Mouse (Mus musculus) embryo, embryonic 11 days (tissue): ENCODE data around the gene Gm44790.

ENCODE experiments used
- DNase-seq: peaks from one replicate; pipeline ENCODE4 v3.0.0-alpha.2; 2015

The Gm44790 gene

DNA sequence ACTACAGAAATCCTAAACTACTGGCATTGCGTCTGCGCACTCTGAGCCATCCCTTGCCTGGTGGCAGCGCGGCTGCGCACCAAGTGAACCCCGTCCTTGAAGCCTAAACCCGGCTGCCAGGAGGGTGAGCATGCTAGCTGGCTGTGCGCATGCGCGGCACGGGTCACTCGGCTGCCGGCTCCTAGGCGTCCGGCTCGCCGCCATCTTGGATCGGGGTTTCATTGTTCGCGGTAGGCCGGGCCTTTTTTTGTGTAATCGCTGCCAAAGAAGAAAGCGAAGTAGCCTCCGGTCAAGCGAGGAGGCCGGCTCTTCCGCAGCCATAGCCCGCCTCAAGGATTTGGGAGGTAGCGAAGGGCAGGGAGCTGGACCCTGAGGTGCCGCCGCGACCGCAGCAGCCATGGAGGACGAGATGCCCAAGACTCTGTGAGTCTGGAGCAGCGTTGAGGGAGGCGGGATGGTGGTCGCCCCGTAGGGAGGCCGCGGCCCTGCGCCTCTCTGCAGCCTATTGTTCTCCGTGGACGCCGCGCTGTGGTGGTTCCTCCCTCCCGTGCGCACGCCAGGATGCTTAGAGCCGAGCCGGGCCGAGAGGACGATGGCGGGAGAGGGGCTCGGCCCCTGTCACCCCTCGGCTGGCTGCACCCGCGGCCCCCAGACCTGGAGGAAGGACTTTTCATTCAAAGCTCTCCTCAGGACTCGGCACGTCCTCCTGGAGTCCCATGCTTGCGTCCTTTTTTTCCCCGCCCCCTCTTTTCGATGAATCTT lies 22.2 kb upstream of the Gm44790 start, which contains the start of gene Tia1:
Gene Tia1 (plus strand): TSS at position 120 of the 762 bp plus-strand sequence.
- peak; percentile 99 for DNase-seq

DNA sequence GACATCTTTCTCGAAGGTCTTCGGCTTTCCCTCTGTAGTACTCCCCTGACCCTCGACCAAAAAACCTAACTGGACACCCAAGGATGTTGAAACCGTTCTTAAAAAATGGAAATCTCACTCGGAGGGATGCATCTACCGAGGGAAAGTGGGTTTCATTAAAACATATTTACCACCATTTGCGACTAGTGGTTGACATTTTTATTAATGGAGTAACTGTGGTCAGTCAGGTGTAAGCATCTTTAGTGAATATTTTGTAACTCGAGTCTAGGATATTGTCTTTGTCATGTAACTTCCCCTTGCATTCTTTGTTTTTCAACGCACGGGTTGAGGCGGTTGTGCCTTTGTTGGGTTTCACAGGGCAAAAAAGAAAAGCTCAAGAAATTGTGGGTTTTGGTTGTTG lies 21.5 kb upstream of the Gm44790 start:
- DNase-seq: peak; percentile 46

DNA sequence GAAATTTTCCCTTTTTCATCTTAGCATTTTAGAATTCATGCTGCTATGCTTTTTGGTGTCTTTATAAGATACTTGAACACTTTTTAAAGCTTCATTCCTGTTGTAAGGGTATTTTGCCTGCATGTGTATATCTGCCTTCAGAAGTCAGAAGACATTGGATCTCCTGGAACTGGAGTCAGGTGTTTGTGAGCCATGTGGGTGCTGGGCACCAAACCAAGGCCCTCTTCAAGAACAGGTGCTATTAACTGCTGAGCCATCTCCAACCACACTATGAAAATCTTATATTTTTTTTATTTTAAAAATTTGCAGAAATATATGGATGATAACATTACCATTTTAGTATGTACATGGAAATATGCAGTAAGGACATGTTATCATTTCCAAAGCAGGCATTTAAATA lies 20.2 kb upstream of the Gm44790 start:
- DNase-seq: no peak

DNA sequence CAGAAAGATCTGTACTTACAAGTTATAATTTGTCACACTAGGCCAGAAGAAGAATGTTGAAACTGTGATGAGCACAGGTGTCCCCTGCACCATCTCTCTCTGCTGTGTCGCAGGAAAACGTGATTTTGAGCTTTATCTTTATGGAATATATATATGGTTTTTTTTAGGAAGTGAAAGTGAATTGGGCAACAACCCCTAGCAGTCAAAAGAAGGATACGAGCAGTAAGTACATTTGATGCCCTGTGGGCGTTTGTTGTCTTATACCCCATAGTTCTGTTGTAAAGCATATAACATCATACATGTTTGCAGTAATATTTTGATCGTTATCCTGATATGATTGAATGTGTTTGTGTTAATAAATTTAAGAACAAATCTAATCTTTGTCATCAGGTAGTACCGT lies 7.7 kb upstream of the Gm44790 start:
- DNase-seq: no peak

DNA sequence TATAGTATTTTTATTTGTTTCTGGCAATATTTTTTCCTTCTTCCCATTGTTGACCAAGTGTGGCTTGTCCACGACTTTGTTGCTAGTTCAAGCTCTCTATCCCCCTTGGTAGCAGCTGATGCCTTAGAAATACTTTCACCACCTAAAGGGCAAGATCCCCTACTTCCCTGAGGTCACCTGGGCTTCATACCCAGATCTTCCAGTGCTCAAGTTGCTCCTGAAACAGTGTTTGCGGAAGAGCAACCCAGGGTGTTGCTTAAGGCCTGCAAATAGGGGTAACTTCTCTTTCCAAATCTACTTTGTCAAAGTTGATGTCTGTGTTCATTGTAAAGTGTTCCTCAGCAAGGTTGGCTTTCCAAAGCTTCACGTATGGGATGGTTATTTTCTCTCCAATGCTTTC lies 7.2 kb upstream of the Gm44790 start:
- no peak for DNase-seq

DNA sequence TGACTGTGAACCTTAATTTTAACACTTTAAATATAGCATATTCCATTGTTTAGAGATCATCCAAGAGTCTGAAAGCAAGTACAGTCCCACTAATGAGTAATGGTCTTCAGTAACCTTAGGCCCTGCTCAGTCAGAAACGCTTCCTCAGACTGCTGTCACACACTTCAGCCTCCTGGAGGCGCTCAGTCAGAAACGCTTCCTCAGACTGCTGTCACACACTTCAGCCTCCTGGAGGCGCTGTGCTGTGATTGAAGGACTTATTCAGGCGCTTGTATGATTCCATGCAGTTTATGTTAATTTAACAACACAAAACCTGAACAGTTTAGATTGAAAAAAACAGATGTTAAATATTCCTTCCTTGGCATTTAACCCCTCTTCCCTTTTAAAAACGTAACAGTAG lies 6.0 kb upstream of the Gm44790 start:
- peak; percentile 44 for DNase-seq

DNA sequence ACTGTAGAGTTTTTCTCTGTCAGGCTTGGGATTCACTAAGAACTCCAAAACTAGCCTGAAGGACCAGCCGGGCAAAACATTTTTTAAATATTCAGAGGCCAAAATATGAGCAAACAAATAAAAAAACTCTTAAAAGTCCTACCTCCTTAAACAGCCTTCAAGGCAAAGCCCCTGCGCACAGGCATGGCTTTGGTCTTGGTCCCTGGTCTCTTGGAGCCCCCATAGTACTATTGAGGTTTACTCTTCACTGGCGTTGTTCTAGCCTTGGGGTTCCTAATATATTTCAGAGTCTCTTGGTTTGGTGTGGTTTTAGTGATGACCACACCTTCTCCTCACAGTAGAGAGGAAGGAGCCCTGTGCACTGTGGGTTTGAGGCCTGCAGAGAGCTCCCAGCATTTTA lies 5.1 kb downstream of the Gm44790 start:
- DNase-seq: no peak

DNA sequence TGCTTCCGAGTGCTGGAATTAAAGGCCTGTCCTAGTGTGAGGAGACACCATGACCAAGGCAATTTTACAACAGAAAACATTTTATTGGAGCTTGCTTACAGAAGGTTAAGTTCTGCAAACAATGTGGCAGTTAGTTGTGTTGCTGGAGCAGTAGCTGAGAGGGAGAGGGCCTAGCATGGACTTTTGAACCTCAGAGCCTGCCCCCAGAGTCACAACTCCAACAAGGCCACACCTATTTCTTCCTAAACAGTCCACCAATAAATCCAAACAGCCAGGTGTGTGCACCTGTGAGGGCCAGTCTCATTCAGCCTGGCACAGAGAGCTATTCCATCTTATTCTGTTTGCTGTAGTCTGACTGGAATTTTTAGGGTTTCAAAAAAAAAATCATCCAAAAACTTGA lies 7.2 kb downstream of the Gm44790 start:
- DNase-seq: no peak

DNA sequence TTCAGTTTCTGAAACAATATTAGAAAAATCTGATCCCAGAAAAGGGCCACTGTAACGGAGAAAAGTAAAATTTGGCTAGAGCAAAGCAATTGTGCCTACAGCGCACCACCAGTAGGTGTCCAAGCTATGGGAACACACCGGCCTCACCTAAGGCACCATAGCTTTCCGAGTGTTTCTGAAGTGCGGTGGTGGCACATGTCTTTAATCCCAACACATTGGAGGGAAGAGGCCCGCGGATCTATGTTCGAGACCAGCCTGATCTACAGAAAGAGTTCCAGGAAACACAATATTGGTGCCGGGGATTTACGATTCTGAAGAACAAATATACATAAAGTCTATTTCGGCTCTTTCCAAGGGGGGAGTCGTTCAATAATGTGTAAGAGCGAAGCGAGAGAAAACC lies 11.3 kb downstream of the Gm44790 start:
- peak; percentile 75 for DNase-seq

DNA sequence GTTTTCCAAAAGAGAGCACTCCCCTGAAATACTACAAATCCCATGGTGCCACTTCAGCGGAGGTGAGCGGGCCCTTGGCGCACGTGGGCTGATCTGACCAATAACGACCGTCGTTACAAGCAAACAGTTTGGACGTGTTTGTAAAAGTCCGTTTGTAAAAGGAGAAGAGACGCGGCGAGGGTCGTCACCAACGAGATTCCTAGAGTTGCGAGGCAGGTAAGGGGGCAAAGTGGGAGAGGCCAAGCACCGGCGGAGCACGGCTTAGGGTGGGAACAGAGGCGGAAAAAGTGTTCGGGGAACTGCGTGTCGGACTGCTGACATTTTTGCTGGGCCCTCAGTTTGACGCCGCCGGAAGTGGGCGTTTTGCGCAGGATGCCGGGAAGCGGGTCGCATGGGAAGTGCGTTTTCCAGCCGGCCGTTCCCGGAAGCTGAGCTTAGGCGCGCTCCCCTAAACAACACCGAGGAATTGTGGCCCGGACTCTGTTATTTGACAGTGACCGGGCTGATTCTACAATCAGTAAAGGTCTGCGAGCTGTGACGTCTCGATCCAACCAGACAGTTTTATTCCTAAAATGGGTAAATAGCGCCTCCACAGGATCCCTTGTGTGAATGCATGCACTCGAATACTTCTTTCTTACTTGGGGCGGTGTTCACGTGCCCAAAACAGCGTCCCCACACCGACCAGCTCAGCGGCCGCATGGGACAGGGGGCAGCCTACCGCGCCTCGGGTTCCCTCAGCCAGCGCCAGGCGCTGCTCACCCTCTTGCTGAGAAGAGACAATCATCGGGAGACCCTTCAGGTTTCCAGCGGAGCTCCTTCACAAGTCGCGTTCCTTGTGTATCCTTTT lies 12.0 kb downstream of the Gm44790 start, which contains the start of gene C87436:
Gene C87436 (plus strand): TSS at position 103 of the 847 bp plus-strand sequence.
- DNase-seq: peak; percentile 97

DNA sequence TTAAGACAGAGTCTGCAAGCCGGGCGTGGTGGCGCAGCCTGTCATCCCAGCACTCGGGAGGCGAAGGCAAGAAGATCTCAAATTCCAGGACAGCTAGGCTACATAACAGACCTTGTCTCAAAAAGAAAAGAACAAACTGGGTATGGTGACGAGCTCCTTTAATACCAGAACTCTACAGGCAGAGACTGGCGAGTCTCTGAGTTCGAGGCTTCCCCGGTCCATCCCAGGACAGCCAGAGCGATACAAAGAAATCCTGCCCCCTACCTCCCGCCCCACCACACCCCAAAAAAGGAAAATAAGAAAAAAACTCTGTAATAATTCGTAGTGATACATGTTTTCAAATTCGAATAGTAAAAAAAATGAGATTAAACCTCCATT lies 12.7 kb downstream of the Gm44790 start:
- DNase-seq: no peak

DNA sequence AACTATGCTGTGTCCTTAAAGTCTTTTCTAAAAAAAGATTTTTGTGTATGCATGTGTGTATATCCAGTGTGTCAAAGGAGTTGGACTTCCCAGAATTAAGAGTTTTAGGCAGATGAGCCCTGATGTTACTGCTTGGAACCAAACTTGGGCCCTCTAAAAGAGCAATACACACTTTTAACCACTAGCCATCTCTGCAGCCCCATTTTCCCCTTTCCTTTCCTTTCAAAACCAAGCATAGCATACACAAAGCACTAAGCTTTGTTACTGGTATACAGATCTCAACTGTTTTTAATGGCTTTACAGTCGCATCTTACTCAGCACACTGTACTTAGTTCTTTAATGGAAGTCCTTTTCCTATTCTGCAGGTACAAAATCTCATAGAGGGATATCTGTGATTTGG lies 13.1 kb downstream of the Gm44790 start:
- DNase-seq: no peak

DNA sequence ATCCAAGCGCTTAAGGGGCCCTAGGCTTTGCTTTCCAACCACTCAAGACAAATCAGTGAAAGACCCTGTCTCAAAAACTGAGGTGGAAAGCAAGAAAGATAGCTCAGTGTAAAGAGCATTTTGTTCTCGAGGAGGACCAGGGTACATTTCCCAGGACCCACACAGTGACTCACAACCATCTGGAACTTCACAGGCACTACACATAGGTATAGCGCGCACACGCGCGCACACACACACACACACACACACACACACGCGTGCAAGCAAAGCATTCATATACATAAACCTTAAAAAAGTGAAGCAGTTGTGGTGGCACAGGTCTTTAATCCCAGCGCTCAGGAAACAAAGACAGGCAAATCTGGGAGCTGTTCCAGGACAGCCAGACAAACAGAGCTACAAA lies 15.1 kb downstream of the Gm44790 start:
- no peak for DNase-seq

DNA sequence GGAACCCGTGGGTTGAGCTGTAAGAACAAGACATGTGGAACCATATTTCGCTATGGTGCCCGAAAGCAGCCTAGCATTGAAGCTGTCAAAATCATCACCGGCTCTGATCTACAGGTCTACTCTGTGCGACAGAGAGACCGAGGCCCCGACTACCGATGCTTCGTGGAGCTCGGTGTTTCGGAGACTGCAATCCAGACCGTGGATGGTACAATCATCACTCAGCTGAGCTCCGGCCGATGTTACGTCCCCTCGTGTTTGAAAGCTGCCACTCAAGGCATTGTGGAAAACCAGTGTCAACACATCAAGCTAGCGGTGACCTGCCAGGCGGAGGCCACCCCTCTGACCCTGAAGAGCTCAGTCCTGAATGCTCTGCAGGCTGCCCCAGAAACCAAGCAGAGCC lies 19.1 kb downstream of the Gm44790 start:
- DNase-seq: no peak

DNA sequence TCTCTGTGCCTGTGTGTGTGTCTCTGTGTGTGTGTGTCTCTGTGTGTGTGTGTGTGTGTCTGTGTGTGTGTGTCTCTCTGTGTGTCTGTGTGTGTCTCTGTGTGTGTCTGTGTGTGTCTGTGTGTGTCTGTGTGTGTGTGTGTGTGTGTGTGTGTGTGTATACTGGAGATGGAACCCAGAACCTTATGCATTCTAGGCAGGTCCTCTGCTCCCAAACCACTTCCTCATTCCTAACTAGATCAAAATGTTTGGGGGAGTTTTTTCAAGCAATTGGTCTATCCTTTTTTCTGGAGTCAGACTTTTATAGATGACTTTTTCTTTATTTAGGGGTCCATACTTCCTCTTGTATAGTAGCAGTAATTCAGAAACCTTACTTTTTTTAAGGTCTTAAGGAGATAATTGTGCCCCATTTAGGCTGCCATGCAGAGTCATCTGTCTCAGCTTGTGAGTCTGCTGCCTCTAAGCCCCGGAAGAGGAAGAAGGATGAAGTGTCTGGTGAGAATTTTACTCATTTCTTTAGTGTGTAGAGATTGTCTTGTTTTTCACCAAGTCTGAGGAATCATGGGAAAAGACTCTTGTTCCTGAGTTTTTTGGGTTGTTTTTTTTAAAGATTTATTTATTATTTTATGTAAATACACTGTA lies 20.6 kb downstream of the Gm44790 start:
- DNase-seq: no peak

DNA sequence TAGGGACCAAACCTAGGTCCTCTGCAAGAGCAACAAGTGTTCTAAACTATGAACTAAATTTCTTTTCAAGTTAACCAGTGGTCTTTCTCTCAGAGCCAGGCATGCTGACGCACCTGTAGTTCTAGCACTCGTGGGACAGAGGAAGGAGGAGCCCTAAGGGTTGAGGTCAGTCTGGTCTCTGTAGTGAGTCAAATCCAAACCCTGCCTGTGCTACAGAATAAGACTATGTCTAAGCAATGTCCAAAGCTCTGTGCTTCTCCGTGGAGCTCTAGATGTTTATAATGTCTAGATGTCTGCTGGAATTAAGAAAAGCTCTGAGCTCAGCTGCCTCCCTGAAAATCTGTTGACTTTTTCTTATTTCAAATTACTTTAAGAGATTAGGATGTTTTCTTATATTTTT lies 30.3 kb downstream of the Gm44790 start:
- DNase-seq: no peak

DNA sequence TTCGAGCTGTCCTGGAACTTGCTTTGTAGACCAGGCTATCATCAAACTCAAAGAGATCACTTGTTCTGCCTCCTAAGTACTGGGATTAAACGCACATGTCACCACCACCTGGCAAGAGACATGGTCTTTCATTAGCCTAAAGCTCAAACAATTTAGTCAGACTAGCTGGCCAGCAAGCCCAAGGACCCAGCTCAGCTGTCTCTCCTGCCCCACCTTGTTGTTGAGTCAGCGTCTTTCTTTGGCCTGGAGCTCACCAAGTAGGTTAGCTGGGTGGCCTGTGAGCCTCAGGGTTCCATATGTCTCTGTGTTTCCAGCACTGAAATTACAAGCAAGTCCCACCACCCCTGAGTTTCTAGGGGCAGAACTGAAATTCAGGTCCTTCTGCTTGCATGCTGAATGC lies 36.6 kb downstream of the Gm44790 start:
- DNase-seq: no peak

DNA sequence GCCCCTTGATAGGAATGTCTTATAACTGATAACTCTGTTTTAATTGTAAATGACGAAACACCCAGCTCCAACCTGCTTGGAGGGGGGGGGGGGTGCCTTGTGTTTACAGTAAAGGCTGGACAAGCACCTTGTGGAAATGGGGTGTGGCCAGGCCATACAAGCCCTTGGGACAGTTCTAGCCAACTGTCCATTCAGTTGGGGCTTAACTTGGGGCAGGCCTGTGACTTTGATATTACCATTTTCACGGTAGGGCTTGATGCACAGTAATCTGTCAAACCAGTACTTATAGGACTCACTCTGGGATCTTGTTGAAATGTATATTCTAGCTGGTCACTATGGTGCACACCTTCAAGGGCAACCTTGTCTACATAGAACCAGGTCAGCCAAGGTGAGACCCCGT lies 44.9 kb downstream of the Gm44790 start:
- DNase-seq: no peak

DNA sequence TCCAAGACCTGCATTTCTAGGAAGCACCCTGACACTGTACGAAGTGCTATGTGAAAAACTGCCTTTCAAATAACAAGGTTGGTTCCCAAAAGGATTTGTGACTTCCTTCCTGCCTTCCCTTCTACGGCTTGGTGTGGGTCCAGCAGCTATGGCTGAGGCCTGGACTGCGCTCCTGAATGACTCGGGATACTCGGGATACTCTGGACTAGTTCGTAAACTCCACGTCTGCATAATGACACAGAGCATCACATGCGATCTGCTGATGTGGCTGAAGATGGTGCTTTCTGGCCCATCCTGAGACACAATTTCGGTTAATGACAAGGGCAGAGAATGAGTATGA lies 45.3 kb downstream of the Gm44790 start:
- DNase-seq: no peak

DNA sequence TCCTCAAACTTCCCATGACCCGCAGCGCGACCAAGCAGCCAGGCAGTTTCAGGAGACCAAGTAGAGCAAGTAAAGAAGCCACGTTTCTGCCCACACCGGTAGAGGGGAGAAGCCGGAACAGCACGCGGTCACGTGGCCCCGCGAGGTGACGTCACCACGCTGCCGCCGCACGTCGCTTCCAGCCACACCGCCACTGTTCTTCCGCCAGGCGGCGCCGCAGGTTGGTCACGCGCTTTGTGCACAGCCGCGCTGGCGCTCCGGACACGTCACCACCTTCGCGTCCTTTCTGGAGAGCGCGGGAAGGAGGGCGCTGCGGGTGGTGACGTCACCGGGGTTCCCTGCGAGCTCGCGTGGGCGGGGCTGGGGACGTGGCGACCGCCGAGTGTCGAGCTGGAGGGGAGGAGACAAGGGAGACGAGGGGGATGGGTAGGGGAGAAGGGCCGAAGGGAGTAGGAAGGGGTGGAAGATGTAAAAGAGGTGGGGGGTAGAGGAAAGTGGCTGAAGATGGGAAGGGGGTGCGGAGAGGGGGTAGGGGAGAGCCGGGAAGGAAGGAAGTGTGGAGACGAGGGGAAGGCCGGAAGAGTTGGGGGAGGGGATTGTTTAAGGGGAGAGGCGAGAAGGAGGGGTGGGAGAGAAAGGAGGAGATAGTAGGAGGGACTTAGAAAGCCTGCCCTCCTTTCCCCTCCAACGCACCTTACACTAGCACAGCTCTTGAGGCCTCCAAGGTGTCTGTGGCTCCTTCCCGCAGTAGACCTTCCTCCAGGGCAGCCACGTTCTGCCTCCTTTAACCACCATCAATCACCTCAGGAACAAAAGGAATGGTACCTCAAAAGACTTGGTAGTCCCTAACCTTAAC lies 45.9 kb downstream of the Gm44790 start:
- peak; percentile 100 for DNase-seq

DNA sequence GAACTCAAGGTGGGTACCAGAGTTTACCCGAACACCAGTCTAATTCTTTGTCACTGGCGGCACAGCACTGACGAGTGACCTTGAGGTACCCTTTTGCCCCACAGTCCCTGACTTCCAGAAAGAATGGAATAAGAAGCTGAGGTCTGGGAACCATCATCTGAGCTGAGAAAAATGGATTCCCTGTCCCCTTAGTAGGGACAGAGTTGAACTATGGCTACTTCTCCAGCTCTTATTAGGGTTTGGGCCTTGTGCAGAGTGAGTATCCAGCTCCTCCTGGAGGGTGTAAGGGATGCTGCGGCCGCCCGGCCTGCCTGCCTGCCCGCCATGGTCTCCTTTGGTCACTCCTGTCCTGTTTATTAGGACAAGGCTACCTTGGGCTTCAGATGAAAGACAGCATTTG lies 46.6 kb downstream of the Gm44790 start:
- no peak for DNase-seq

DNA sequence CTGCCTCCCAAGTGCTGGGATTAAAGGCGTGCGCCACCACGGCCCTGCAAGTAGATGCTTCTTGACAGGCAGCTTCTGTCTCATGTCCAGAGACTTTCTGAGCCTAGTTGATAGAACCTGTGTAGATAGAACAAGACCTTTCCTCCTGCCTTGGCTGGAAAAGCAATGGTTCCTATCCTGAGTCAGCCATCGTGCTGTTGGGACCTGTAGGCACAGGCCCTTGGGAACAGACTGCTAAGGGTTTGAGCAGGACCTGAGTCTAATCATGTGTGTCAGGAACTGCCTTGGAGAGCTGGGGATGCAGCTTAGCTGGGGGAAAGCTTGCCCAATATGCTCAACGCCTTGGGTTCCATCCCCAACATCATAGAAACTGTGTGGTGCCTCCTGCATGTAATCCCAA lies 47.6 kb downstream of the Gm44790 start:
- no peak for DNase-seq

DNA sequence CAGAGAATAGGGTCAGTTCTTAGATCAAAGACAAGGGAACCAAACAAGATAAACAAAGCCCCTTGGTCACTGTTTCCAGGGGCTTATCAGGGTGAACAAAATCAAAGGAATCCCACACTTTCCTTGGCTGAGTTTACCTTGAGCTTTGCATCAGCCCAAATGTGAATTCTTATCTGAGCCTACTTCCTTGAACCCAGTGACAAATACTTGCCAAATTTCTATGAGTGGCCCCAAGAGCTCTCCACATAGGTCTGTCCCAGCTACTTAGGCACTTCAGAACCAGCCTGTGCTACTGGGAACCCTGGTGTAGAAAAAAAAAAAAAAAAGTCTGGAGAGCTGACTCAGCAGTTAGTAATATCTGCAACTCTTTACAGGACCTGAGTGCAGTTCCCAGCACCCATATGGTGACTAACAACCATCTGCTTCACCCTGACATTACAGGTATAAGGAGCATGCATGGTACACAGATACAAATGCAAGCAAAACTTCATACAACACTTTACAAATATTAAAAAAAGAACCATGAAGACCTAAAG lies 48.3 kb downstream of the Gm44790 start:
- no peak for DNase-seq
